Mouse (Mus musculus) embryonic facial prominence, embryonic 12.5 days (tissue): ENCODE measurements around the gene E130311K13Rik. TPM values are rescaled to one million over a fixed set of nuclear protein-coding genes. Genes with fewer than 3 reads are reported as not detected.

ENCODE experiments used
- ATAC-seq: fragments of 200-750 bp; cut with Nextera tagmentation; 2 replicates; pipeline ENCODE4 v1.8.0; 2017; ENCODE audit not compliant: insufficient number of reproducible peaks, insufficient read depth, low FRiP score, low TSS enrichment
- H3K27ac ChIP-seq: fragments of 300-500 bp; sonication (generic); 2 replicates; pipeline ENCODE4 v1.5.1; 2016; ENCODE audit warnings: mild to moderate bottlenecking
- H3K27me3 ChIP-seq: fragments of 300-500 bp; sonication (generic); 2 replicates; pipeline ENCODE4 v1.6.1; 2016; ENCODE audit warnings: mild to moderate bottlenecking, moderate library complexity
- H3K36me3 ChIP-seq: fragments of 300-500 bp; sonication (generic); 2 replicates; pipeline ENCODE4 v1.6.1; 2016; ENCODE audit warnings: mild to moderate bottlenecking
- H3K4me1 ChIP-seq: fragments of 300-500 bp; sonication (generic); 2 replicates; pipeline ENCODE4 v1.6.1; 2016
- H3K4me2 ChIP-seq: fragments of 300-500 bp; sonication (generic); replicated peaks from 2 replicates; pipeline ENCODE4 v1.6.1; 2016; ENCODE audit warnings: mild to moderate bottlenecking, moderate library complexity
- H3K4me3 ChIP-seq: fragments of 300-500 bp; sonication (generic); 2 replicates; pipeline ENCODE4 v1.5.1; 2016; ENCODE audit warnings: mild to moderate bottlenecking
- H3K9ac ChIP-seq: fragments of 300-500 bp; sonication (generic); 2 replicates; pipeline ENCODE4 v1.6.1; 2016; ENCODE audit warnings: mild to moderate bottlenecking, moderate library complexity
- H3K9me3 ChIP-seq: fragments of 300-500 bp; sonication (generic); 2 replicates; pipeline ENCODE4 v1.6.1; 2016; ENCODE audit warnings: mild to moderate bottlenecking, moderate library complexity
- WGBS: fragments of 180-500 bp; shearing (Covaris S2); methylation state at CpG from one replicate; pipeline ENCODE4 v1.1.7; 2016; 5-methylcytosine and 5-hydroxymethylcytosine counted together
- polyA plus RNA-seq: library from polyadenylated mRNA; unstranded; fragments of >200 nt; fragmentation: Nextera tagmentation; extraction: Ambion mirVana; gene quantifications from 2 replicates; pipeline ENCODE4 v1.2.1, GENCODE M21; 2016

Gene E130311K13Rik
- polyA plus RNA-seq, 1 experiment from 2014 or later: 5.4 TPM

DNA sequence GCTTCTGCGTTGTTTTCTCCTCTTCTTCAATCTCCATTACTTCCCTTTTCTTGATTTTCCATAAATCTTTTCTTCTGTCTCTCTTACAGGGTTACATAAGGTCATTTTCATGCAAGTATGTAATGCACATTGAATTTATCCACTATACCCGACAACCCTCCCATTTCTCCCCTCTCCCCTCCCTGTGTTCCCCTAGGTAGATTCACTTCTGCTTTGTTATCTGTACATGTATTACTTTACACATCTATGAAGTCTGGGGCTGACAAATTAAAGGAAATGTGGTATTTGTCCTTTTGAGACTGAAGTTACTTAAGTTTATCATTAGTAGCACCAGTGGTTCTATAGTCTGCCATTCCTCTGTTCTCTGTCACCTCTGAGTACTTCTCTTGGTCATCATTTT, 48.2 kb downstream of the E130311K13Rik start:
- Histone ChIP-seq H3K9ac (no peak overlapping the region), H3K9me3 (no peaks in the 10 kb centered on the region), H3K27me3 (no peaks in the 10 kb centered on the region), H3K36me3 (no peaks in the 10 kb centered on the region), H3K4me2 (no peak overlapping the region), H3K27ac (no peak overlapping the region), H3K4me3 (no peak overlapping the region), H3K4me1 (no peaks in the 10 kb centered on the region)
- 85% methylated on average over 2 of the region's 2 CpGs for WGBS
- ATAC-seq: no peak

DNA sequence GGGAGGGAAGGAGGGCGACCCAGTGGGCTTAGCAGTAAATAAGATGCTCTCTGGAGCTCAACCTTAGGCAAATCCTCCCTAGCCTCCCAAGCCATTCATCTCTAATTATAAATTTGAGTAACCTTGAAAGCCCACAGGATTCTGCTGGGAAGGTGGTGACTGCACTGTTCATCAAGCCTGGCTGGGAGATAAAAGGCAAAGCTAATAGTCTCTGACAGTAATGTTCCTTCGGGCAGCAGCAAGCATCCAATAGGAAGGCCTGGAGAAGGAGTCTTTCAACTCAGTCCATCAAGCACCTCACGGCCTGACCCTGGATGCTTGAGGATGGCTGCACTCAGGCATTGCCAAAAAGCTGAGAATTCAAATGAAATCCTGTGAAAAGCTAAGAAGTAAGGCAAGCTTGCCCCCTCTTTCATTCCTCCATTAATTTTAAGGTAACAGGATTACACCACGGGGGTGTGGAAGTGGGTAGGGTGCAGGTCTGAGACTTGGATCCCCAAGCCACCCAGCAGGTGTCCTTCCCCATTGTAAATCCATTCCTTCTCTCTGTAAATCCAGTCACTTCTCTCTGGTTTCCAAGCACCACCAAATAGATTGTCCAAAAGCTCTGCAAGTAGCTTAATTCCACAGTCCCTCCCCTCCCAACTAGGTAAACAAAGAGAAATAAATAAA, 50.1 kb downstream of the E130311K13Rik start:
- Histone ChIP-seq H3K36me3 (no peaks in the 10 kb centered on the region), H3K27me3 (no peaks in the 10 kb centered on the region), H3K4me2 (no peak overlapping the region), H3K27ac (no peak overlapping the region), H3K9ac (no peak overlapping the region), H3K4me1 (no peaks in the 10 kb centered on the region), H3K4me3 (no peak overlapping the region), H3K9me3 (no peaks in the 10 kb centered on the region)
- ATAC-seq: peak; percentile 69; the same call in 1 of the 2 replicates
- WGBS: 22% methylated on average over 4 of the region's 4 CpGs

DNA sequence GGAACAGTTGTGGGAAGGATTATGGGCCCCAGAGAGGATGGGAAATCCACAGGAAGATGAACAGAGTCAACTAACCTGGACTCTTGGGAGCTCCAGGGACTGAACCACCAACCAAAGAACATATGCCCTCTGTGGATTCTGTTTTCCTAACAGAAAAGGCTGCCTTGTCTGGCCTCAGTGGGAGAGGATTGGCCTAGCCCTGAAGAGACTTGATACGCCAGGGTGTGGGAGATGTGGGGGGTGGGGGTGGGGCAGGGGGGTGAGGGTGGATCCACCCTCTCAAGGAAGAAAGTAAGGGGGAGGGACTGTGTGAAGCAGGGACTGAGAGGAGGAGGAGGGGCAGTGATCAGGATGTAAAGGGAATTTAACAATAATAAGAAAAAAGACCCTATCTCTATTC, 56.5 kb downstream of the E130311K13Rik start:
- no peak for ATAC-seq
- no peaks in the 10 kb centered on the region for H3K9me3 ChIP-seq
- H3K27ac ChIP-seq: no peak overlapping the region
- no peaks in the 10 kb centered on the region for H3K4me1 ChIP-seq
- WGBS: 23% methylated on average over 1 of the region's 1 CpGs
- H3K36me3 ChIP-seq: no peaks in the 10 kb centered on the region
- no peak overlapping the region for H3K9ac ChIP-seq
- no peak overlapping the region for H3K4me3 ChIP-seq
- no peak overlapping the region for H3K4me2 ChIP-seq
- H3K27me3 ChIP-seq: no peaks in the 10 kb centered on the region

DNA sequence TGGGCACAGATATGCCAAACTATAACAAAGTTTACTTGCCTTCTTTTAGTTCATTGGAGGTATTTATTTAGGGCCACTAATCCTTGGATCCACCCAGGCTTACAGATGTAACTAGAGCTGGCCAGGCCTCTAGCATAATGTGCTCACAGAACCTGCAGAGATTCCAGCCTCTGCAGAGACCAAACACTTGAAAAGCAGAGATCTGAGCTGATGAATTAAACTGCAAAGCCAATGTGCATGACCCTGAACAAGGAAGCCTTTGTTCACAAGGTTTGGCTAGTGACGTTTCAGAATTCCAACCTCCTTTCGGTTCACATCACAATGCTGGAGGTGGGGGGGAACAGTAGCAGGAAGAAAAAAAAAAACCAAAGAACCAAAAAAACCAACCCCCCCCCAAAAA, 58.0 kb downstream of the E130311K13Rik start:
- Histone ChIP-seq H3K4me2 (no peak overlapping the region), H3K27ac (no peak overlapping the region), H3K9ac (no peak overlapping the region), H3K9me3 (no peaks in the 10 kb centered on the region), H3K36me3 (no peaks in the 10 kb centered on the region), H3K4me1 (no peaks in the 10 kb centered on the region), H3K27me3 (no peaks in the 10 kb centered on the region), H3K4me3 (no peak overlapping the region)
- 7% methylated on average over 2 of the region's 2 CpGs for WGBS
- peak; percentile 72; the same call in 1 of the 2 replicates for ATAC-seq

DNA sequence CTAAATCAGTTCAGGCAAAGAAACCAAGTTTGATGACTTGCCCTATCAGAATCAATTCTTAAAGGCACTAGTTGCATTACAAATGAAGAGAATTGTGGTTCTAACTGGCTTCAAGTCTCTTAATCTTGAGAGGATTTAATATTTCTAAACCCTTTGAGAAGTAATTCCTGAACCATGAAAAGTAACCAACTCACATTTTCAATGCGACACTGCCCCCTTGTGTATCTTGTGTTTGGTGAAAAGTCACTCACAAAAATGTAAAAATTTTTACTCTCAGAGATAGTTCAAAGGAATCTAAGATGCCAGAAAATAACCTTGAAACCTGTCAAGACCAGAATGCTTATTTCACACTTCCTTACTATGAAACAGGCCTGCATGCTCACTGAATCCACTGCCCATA, 61.0 kb downstream of the E130311K13Rik start:
- ATAC-seq: no peak
- no peaks in the 10 kb centered on the region for H3K27me3 ChIP-seq
- H3K36me3 ChIP-seq: no peaks in the 10 kb centered on the region
- H3K9ac ChIP-seq: no peak overlapping the region
- no peaks in the 10 kb centered on the region for H3K9me3 ChIP-seq
- H3K27ac ChIP-seq: no peak overlapping the region
- 58% methylated on average over 1 of the region's 1 CpGs for whole genome bisulfite sequencing
- no peak overlapping the region for H3K4me3 ChIP-seq
- no peaks in the 10 kb centered on the region for H3K4me1 ChIP-seq
- H3K4me2 ChIP-seq: no peak overlapping the region

DNA sequence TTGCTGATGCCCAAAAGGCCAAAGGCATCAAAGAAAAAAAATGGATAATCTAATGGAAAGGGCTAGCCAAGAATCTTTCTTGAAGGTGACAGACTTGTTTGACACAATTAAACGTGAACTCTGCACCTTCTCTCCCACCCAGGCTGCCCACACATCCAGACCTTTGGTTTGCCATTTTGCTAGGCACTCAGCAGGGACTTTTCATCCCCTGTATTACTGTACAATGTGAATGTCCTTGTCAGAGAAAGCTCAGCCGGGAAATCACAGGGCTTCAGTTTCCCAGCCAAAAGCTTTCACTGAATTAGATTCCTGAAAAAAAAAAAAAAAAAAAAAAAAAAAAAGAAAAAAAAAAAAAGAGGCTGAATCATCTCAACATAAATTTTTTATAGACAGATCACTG, 64.2 kb downstream of the E130311K13Rik start:
- Histone ChIP-seq H3K4me2 (no peak overlapping the region), H3K9ac (no peak overlapping the region), H3K9me3 (no peaks in the 10 kb centered on the region), H3K4me1 (no peaks in the 10 kb centered on the region), H3K36me3 (no peaks in the 10 kb centered on the region), H3K27me3 (no peaks in the 10 kb centered on the region), H3K27ac (no peak overlapping the region), H3K4me3 (no peak overlapping the region)
- WGBS: 72% methylated on average over 2 of the region's 2 CpGs
- ATAC-seq: no peak

Other genes starting within 250 kb of the E130311K13Rik start
- gene Plch1, start 30.0 kb downstream of the E130311K13Rik start, polyA plus RNA-seq: 5.7 and 8.4 TPM in 2 replicates
- 16.5 and 17.3 TPM in 2 replicates for gene Slc33a1, start 35.3 kb upstream of the E130311K13Rik start, polyA plus RNA-seq
- 56.2 and 57.5 TPM in 2 replicates for gene Gmps, start 46.6 kb upstream of the E130311K13Rik start, polyA plus RNA-seq
- gene Vmn2r1, start 152.1 kb upstream of the E130311K13Rik start, polyA plus RNA-seq: 0.05 and 0.08 TPM in 2 replicates
- 0.05 TPM in 1 of 2 replicates, not detected in the other for gene Vmn2r2, start 212.5 kb upstream of the E130311K13Rik start, polyA plus RNA-seq